Mouse (Mus musculus) liver, adult 2 months (tissue): ENCODE results near the gene Myzap.

Experiments
- CTCF ChIP-seq: fragments of 200-500 bp; IDR thresholded peaks from 2 replicates; pipeline ENCODE4 v1.5.1; 2011; ENCODE audit warnings: low read depth, low read length, control low read depth
- POLR2A ChIP-seq: fragments of 200-500 bp; IDR thresholded peaks from 2 replicates; pipeline ENCODE4 v1.6.1; 2011; ENCODE audit warnings: low read length, control low read depth; ENCODE audit not compliant: insufficient read depth; ENCODE audit errors: extremely low read depth

DNA sequence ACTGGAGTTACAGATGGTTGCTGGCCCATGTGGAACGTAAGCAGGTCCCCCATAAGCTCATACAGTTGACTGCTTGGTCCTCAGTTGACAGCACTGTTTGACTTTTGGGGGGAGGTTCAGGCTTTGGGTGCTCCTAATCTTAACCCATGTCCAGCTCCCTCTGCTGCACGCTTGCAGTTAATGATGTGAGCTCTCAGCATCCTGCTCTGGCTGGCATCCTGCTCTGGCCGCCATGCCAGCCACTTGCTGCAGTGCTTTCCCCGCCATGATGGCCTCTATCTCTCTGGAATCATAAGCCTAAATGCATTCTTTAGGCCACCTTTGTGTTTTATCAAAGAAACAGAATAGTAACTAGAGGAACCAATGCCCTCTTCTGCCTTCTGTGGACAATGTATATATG is 116.6 kb downstream of the Myzap start:
- TF ChIP-seq POLR2A, result no peak
- no peak for TF ChIP-seq CTCF
